Mouse (Mus musculus): ENCODE measurements at regions not wholly inside any gene's neighbourhood (a gene's known extent, or its start where the extent isn't known, plus 50 kb on each side); places are given as distances from the start of the nearest gene placed in this dataset.

DNA sequence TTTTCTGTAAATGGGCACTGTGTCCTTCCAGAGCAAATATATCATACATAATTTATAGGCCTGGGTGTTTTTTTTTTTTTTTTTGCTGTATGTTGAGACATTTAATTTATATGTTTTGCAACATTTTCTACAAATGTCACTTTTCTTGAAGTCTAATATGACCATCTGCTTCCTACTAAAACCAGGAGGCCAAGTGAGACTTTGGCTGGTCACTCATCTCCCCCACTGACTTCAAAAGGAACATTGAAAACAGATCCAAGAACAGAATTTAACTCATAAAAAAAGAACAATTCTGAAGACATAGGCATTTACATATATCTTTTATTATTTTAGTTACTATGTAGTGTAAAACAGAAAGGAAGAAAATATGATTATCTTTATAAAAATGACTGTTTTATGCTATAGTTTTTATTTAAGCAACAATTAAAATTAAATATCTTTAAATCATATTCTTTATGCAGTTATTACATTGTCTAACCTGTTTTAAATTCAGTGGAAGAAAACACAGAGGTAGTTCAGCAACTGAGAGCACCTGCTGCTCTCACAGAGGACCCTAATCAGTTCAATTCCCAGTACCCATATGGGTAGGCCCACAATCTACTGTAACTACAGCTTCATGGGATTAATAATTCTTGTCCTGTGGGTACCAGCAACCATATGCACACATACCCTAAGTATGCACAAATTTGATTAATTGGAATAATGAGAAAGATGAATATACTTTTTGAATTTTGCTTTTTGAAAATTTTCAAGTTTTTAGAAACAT lies 592.5 kb downstream of the Etv1 start:
- no peak for TF ChIP-seq POLR2A (IDR thresholded peaks at IDR 0.05; ENCODE audit: insufficient read length, low read depth)
- no peak for TF ChIP-seq E2F4 (IDR thresholded peaks at IDR 0.05; ENCODE audit: insufficient read depth)
- no peak for TF ChIP-seq MYOD1 (IDR thresholded peaks at IDR 0.05; ENCODE audit: control insufficient read depth in 1 of 3, insufficient read length in 2 of 3, low read depth in 2 of 3)
- TF ChIP-seq SRF (IDR thresholded peaks at IDR 0.05; ENCODE audit: control insufficient read depth, insufficient read length, low read depth), result no peak
- no peak for TF ChIP-seq MYOG (IDR thresholded peaks at IDR 0.05; ENCODE audit: control insufficient read depth in 1 of 3, insufficient read depth in 1 of 3, insufficient read length in 2 of 3, low read depth in 2 of 3)
- no peak for TF ChIP-seq TCF3 (IDR thresholded peaks at IDR 0.05; ENCODE audit: insufficient read length, low read depth)
- no peak for TF ChIP-seq USF1 (IDR thresholded peaks at IDR 0.05; ENCODE audit: low read depth)
- no peak for TF ChIP-seq CEBPB (IDR thresholded peaks at IDR 0.05; ENCODE audit: insufficient read depth, poor library complexity, severe bottlenecking)
- no peak for TF ChIP-seq MAX (IDR thresholded peaks at IDR 0.05; ENCODE audit: low read depth)
